Mouse (Mus musculus): Measurements from ENCODE around the gene Gsto1. TPM values are rescaled to one million over a fixed set of nuclear protein-coding genes. Genes with fewer than 3 reads are reported as not detected.

Gsto1 gene
- total RNA-seq, 2 experiments from 2014 or later = 165 to 166 TPM

- intact Hi-C loops (cut with DNase I) = no loop called here
- no peak for DNase-seq (ENCODE audit: low spot score)
These were observed 31.1 kb downstream of the Gsto1 start for GRCm38 (mm10) chr19:47885886-47886285.

GRCm38 (mm10) chr19:47886617-47887016 is 31.8 kb downstream of the Gsto1 start:
- intact Hi-C loops (cut with DNase I) = no loop called here
- DNase-seq (ENCODE audit: low spot score) = peak; percentile 25

GRCm38 (mm10) chr19:47887417-47887816 is 32.6 kb downstream of the Gsto1 start:
- intact Hi-C loops (cut with DNase I) = no loop called here

GRCm38 (mm10) chr19:47888037-47888436 is 33.3 kb downstream of the Gsto1 start:
- no peak for DNase-seq (ENCODE audit: low spot score)
- intact Hi-C loops (cut with DNase I) = no loop called here

More at GRCm38 (mm10) chr19:47887417-47887816, 32.6 kb downstream of the Gsto1 start:
- DNase-seq (ENCODE audit: low spot score) = no peak

- intact Hi-C loops (cut with DNase I) = no loop called here
These were observed 35.8 kb downstream of the Gsto1 start for GRCm38 (mm10) chr19:47890489-47891130.

GRCm38 (mm10) chr19:47891562-47892312 is 37.0 kb downstream of the Gsto1 start:
- peak; percentile 61 for DNase-seq (ENCODE audit: low spot score)
- intact Hi-C loops (cut with DNase I) = loop anchor here (2.0 kb wide), 1 partner anchor 17 kb away; no protein-coding TSS in a partner anchor

More at GRCm38 (mm10) chr19:47890489-47891130, 35.8 kb downstream of the Gsto1 start:
- DNase-seq (ENCODE audit: low spot score) = no peak

GRCm38 (mm10) chr19:47893092-47893491 is 38.3 kb downstream of the Gsto1 start:
- intact Hi-C loops (cut with DNase I) = loop anchor here (2.0 kb wide), 1 partner anchor 16 kb away; no protein-coding TSS in a partner anchor
- DNase-seq (ENCODE audit: low spot score) = no peak

- intact Hi-C loops (cut with DNase I) = no loop called here
- DNase-seq (ENCODE audit: low spot score) = no peak
These were observed 43.8 kb downstream of the Gsto1 start for GRCm38 (mm10) chr19:47898472-47899079.

GRCm38 (mm10) chr19:47900012-47900411 is 45.2 kb downstream of the Gsto1 start:
- intact Hi-C loops (cut with DNase I) = no loop called here
- no peak for DNase-seq (ENCODE audit: low spot score)

- intact Hi-C loops (cut with DNase I) = no loop called here
- no peak for DNase-seq (ENCODE audit: low spot score)
These were observed 45.8 kb downstream of the Gsto1 start for GRCm38 (mm10) chr19:47900558-47900957.

- intact Hi-C loops (cut with DNase I) = no loop called here
- DNase-seq (ENCODE audit: low spot score) = no peak
These were observed 47.8 kb downstream of the Gsto1 start for GRCm38 (mm10) chr19:47902316-47903201.

GRCm38 (mm10) chr19:47903679-47904078 is 48.9 kb downstream of the Gsto1 start:
- intact Hi-C loops (cut with DNase I) = no loop called here
- no peak for DNase-seq (ENCODE audit: low spot score)

- intact Hi-C loops (cut with DNase I) = no loop called here
- no peak for DNase-seq (ENCODE audit: low spot score)
These were observed 50.3 kb downstream of the Gsto1 start for GRCm38 (mm10) chr19:47905081-47905480.

- intact Hi-C loops (cut with DNase I) = no loop called here
- DNase-seq (ENCODE audit: low spot score) = no peak
These were observed 50.8 kb downstream of the Gsto1 start for GRCm38 (mm10) chr19:47905603-47906002.

GRCm38 (mm10) chr19:47907596-47907995 is 52.8 kb downstream of the Gsto1 start:
- no peak for DNase-seq (ENCODE audit: low spot score)
- intact Hi-C loops (cut with DNase I) = no loop called here

- intact Hi-C loops (cut with DNase I) = loop anchor here (2.0 kb wide), 1 partner anchor 16 kb away; no protein-coding TSS in a partner anchor
- DNase-seq (ENCODE audit: low spot score) = no peak
These were observed 54.2 kb downstream of the Gsto1 start for GRCm38 (mm10) chr19:47908961-47909371.

- DNase-seq (ENCODE audit: low spot score) = no peak
- intact Hi-C loops (cut with DNase I) = loop anchor here (2.0 kb wide), 1 partner anchor 17 kb away; no protein-coding TSS in a partner anchor
These were observed 54.8 kb downstream of the Gsto1 start for GRCm38 (mm10) chr19:47909387-47910116.

GRCm38 (mm10) chr19:47910117-47910618 is 55.4 kb downstream of the Gsto1 start:
- no peak for DNase-seq (ENCODE audit: low spot score)
- intact Hi-C loops (cut with DNase I) = no loop called here

- no peak for DNase-seq (ENCODE audit: low spot score)
- intact Hi-C loops (cut with DNase I) = no loop called here
These were observed 56.0 kb downstream of the Gsto1 start for GRCm38 (mm10) chr19:47910751-47911150.
